Mouse (Mus musculus): ENCODE measurements at regions not wholly inside any gene's neighbourhood (a gene's known extent, or its start where the extent isn't known, plus 50 kb on each side); places are given as distances from the start of the nearest gene placed in this dataset.

DNA sequence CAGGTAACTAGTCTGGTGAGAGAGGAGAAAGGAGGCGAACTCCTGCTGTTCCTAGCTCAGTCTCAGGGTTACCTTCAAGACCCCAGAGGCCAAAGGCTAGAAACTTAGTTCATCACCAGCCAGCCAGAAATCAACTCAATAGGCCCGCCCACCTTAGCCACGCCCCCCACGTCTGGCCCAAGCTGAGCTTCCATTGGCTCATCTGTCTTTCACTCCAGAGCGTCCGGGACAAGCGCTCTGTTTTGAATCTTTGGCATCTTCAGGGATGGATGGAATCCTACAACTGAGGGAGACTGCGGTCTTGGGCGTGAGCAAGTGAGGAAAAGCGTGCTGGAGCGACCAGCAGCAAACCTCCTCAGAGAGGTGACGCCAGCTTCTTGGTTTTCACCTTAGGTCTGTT is 418.8 kb upstream of the Pmfbp1 start:
- TF ChIP-seq ZNF384 (IDR thresholded peaks at IDR 0.05; ENCODE audit: low read depth, low read length) (no peak), CHD2 (IDR thresholded peaks at IDR 0.05; ENCODE audit: low read depth, low read length) (0 out of 2 replicates have a peak, but pooled peaks have one; percentile 43), ZC3H11A (IDR thresholded peaks at IDR 0.05; ENCODE audit: borderline replicate concordance, low read depth, low read length) (no peak)
